Comparison of ENCODE assay signal across 17 mouse cellular contexts in genomic region chr4:100863861-100864428, GRCm38 (mm10).
A peak's percentile ranks its signal among the peaks of the same experiment; 100 is the strongest.
DNase-seq lines count a peak whose midpoint lies in the region; ATAC-seq and TF ChIP-seq lines count a peak whose summit lies in the region.
"Had no signal": no experiment of that assay in that cellular context is flagged by ENCODE, and none has a peak within 500 bp of the region (broad histone marks: within the 10 kb centered on the region; RNA-seq: fewer than 3 reads in every experiment).

No protein-coding gene starts in this region.

- 46% methylated on average over 15 of the region's 15 CpGs for WGBS in embryonic facial prominence, embryonic 11.5 days
- WGBS in embryonic facial prominence, embryonic 10.5 days: 61% methylated on average over 15 of the region's 15 CpGs
- WGBS in midbrain, embryonic 13.5 days: 60% methylated on average over 15 of the region's 15 CpGs
- WGBS in midbrain, embryonic 11.5 days: 59% methylated on average over 15 of the region's 15 CpGs
- WGBS in intestine, postnatal 0 days: 31% methylated on average over 15 of the region's 15 CpGs
- WGBS in stomach, embryonic 15.5 days: 26% methylated on average over 15 of the region's 15 CpGs

- H3K36me3 ChIP-seq in embryonic facial prominence, embryonic 11.5 days (replicated peaks; ENCODE audit: control insufficient read depth, insufficient read depth, low read depth, low read length): no peaks in the 10 kb centered on the region
- peaks cover 8% of the 10 kb centered on the region for H3K36me3 ChIP-seq in embryonic facial prominence, embryonic 10.5 days (replicated peaks)
- 0 out of 2 replicates have a peak, but pooled peaks cover 2% of the 10 kb centered on the region for H3K36me3 ChIP-seq in midbrain, embryonic 13.5 days
- 0 out of 2 replicates have a peak, but pooled peaks cover 2% of the 10 kb centered on the region for H3K36me3 ChIP-seq in midbrain, embryonic 11.5 days (ENCODE audit: control insufficient read depth, insufficient read depth, low read length)
- no peaks in the 10 kb centered on the region for H3K36me3 ChIP-seq in intestine, postnatal 0 days (ENCODE audit: control insufficient read depth, insufficient read depth)
- H3K36me3 ChIP-seq in stomach, embryonic 15.5 days: no peaks in the 10 kb centered on the region
- H3K36me3 ChIP-seq: forebrain, embryonic 15.5 days; hindbrain, embryonic 15.5 days had no signal

- H3K4me1 ChIP-seq in embryonic facial prominence, embryonic 11.5 days (ENCODE audit: control insufficient read depth, insufficient read depth, low read length): no peaks in the 10 kb centered on the region
- H3K4me1 ChIP-seq in embryonic facial prominence, embryonic 10.5 days: peaks cover 53% of the 10 kb centered on the region
- peaks cover 49% of the 10 kb centered on the region for H3K4me1 ChIP-seq in midbrain, embryonic 13.5 days (replicated peaks)
- H3K4me1 ChIP-seq in midbrain, embryonic 11.5 days (ENCODE audit: control insufficient read depth, insufficient read depth, low read length): peaks cover 41% of the 10 kb centered on the region
- 0 out of 2 replicates have a peak, but pooled peaks cover 6% of the 10 kb centered on the region for H3K4me1 ChIP-seq in intestine, postnatal 0 days (replicated peaks; ENCODE audit: control insufficient read depth, insufficient read depth, low read length)
- peaks cover 27% of the 10 kb centered on the region for H3K4me1 ChIP-seq in stomach, embryonic 15.5 days

- TF ChIP-seq CTCF in intestine, postnatal 0 days (IDR thresholded peaks at IDR 0.05; ENCODE audit: low read depth): no peak

- no peak; the same call in 1 of the 2 replicates for ATAC-seq in embryonic facial prominence, embryonic 11.5 days (replicated peaks; ENCODE audit: insufficient number of reproducible peaks, low FRiP score, low TSS enrichment, low read depth)
- ATAC-seq in midbrain, embryonic 13.5 days: no peak
- ATAC-seq in midbrain, embryonic 11.5 days (ENCODE audit: low FRiP score): no peak
- ATAC-seq in intestine, postnatal 0 days: peak; percentile 59
- ATAC-seq in stomach, embryonic 15.5 days (ENCODE audit: insufficient read depth, low FRiP score, low read depth): peak; percentile 42; the same call in 1 of the 2 replicates
- ATAC-seq: forebrain, embryonic 15.5 days had no signal

- H3K9me3 ChIP-seq in embryonic facial prominence, embryonic 11.5 days (replicated peaks; ENCODE audit: control insufficient read depth, low read length): no peaks in the 10 kb centered on the region
- H3K9me3 ChIP-seq in embryonic facial prominence, embryonic 10.5 days: no peaks in the 10 kb centered on the region
- no peaks in the 10 kb centered on the region for H3K9me3 ChIP-seq in midbrain, embryonic 13.5 days
- H3K9me3 ChIP-seq in midbrain, embryonic 11.5 days (ENCODE audit: control insufficient read depth, low read length): no peaks in the 10 kb centered on the region
- H3K9me3 ChIP-seq in intestine, postnatal 0 days (ENCODE audit: control insufficient read depth): no peaks in the 10 kb centered on the region
- H3K9me3 ChIP-seq in stomach, embryonic 15.5 days: no peaks in the 10 kb centered on the region
- H3K9me3 ChIP-seq: forebrain, embryonic 15.5 days; hindbrain, embryonic 15.5 days had no signal

- H3K27me3 ChIP-seq in embryonic facial prominence, embryonic 11.5 days (ENCODE audit: control insufficient read depth, insufficient read depth, low read length): no peaks in the 10 kb centered on the region
- H3K27me3 ChIP-seq in embryonic facial prominence, embryonic 10.5 days (replicated peaks; ENCODE audit: low read depth, poor library complexity, severe bottlenecking): no peaks in the 10 kb centered on the region
- no peaks in the 10 kb centered on the region for H3K27me3 ChIP-seq in midbrain, embryonic 13.5 days
- H3K27me3 ChIP-seq in midbrain, embryonic 11.5 days (ENCODE audit: control insufficient read depth, insufficient read depth, low read length): no peaks in the 10 kb centered on the region
- H3K27me3 ChIP-seq in intestine, postnatal 0 days (replicated peaks; ENCODE audit: control insufficient read depth, insufficient read depth, low read length): no peaks in the 10 kb centered on the region
- no peaks in the 10 kb centered on the region for H3K27me3 ChIP-seq in stomach, embryonic 15.5 days (replicated peaks)
- H3K27me3 ChIP-seq: forebrain, embryonic 15.5 days; hindbrain, embryonic 15.5 days had no signal

- H3K4me2 ChIP-seq in embryonic facial prominence, embryonic 11.5 days (ENCODE audit: low read depth, low read length): peak overlapping the region; percentile 15
- H3K4me2 ChIP-seq in midbrain, embryonic 13.5 days (replicated peaks): no peak overlapping the region
- no peak overlapping the region for H3K4me2 ChIP-seq in midbrain, embryonic 11.5 days
- H3K4me2 ChIP-seq in intestine, postnatal 0 days (replicated peaks; ENCODE audit: low read depth): peak overlapping the region; percentile 37
- 0 out of 2 replicates have a peak overlapping the region, but pooled peaks have one; percentile 11 for H3K4me2 ChIP-seq in stomach, embryonic 15.5 days
- H3K4me2 ChIP-seq: forebrain, embryonic 15.5 days; hindbrain, embryonic 15.5 days had no signal

- H3K4me3 ChIP-seq in embryonic facial prominence, embryonic 11.5 days (ENCODE audit: low read depth, low read length): no peak overlapping the region
- no peak overlapping the region for H3K4me3 ChIP-seq in embryonic facial prominence, embryonic 10.5 days
- H3K4me3 ChIP-seq in midbrain, embryonic 13.5 days (replicated peaks): no peak overlapping the region
- H3K4me3 ChIP-seq in midbrain, embryonic 11.5 days (ENCODE audit: low read depth, low read length): no peak overlapping the region
- no peak overlapping the region for H3K4me3 ChIP-seq in intestine, postnatal 0 days (ENCODE audit: low read depth, low read length)
- no peak overlapping the region for H3K4me3 ChIP-seq in stomach, embryonic 15.5 days (replicated peaks)
- H3K4me3 ChIP-seq: erythroblast, embryonic 14.5 days; forebrain, embryonic 15.5 days; hindbrain, embryonic 15.5 days; layer of hippocampus, adult 2 months had no signal

- DNase-seq in embryonic facial prominence, embryonic 11.5 days (ENCODE audit: low spot score): no peak
- no peak for DNase-seq in embryonic facial prominence, embryonic 10.5 days (ENCODE audit: low spot score)
- DNase-seq in midbrain, embryonic 11.5 days (ENCODE audit: low spot score, missing footprints): no peak
- DNase-seq in spleen, postnatal 4 days (ENCODE audit: low spot score in 2 of 2): no peak
- DNase-seq in Muller cell, postnatal 12 days (ENCODE audit: inconsistent ontology term): no peak
- DNase-seq: cerebellum, adult 2 months; gastrocnemius, postnatal 14 days; heart, postnatal 14 days; kidney, adult 9 months; right cerebral cortex, postnatal 4 days had no signal

- no peak overlapping the region; the same call in 1 of the 2 replicates for H3K27ac ChIP-seq in embryonic facial prominence, embryonic 11.5 days (replicated peaks; ENCODE audit: low read depth, low read length)
- H3K27ac ChIP-seq in embryonic facial prominence, embryonic 10.5 days (replicated peaks): no peak overlapping the region; the same call in 1 of the 2 replicates
- H3K27ac ChIP-seq in midbrain, embryonic 13.5 days: no peak overlapping the region
- no peak overlapping the region for H3K27ac ChIP-seq in midbrain, embryonic 11.5 days (ENCODE audit: low read depth, low read length)
- H3K27ac ChIP-seq in intestine, postnatal 0 days (ENCODE audit: low read depth, low read length): no peak overlapping the region
- peak overlapping the region; percentile 62; the same call in 1 of the 2 replicates for H3K27ac ChIP-seq in stomach, embryonic 15.5 days
- H3K27ac ChIP-seq: forebrain, embryonic 15.5 days; hindbrain, embryonic 15.5 days; layer of hippocampus, adult 2 months had no signal

- H3K9ac ChIP-seq in embryonic facial prominence, embryonic 11.5 days (replicated peaks; ENCODE audit: low read length): no peak overlapping the region
- H3K9ac ChIP-seq in midbrain, embryonic 13.5 days (replicated peaks): 0 out of 2 replicates have a peak overlapping the region, but pooled peaks have one; percentile 6
- H3K9ac ChIP-seq in midbrain, embryonic 11.5 days (ENCODE audit: low read length): no peak overlapping the region
- H3K9ac ChIP-seq in intestine, postnatal 0 days (ENCODE audit: low read depth, low read length): no peak overlapping the region
- H3K9ac ChIP-seq in stomach, embryonic 15.5 days: no peak overlapping the region
- H3K9ac ChIP-seq: forebrain, embryonic 15.5 days; hindbrain, embryonic 15.5 days had no signal

Comparison
In these comparisons a context has a peak if more than half of its experiments do, and no peak if none do; other contexts are left out.
1. ATAC-seq: peak in intestine, postnatal 0 days (single experiment) and stomach, embryonic 15.5 days (single experiment); none in embryonic facial prominence, embryonic 11.5 days (single experiment), midbrain, embryonic 13.5 days (single experiment) and midbrain, embryonic 11.5 days (single experiment).
2. H3K4me2 ChIP-seq: peak in embryonic facial prominence, embryonic 11.5 days (single experiment), intestine, postnatal 0 days (single experiment) and stomach, embryonic 15.5 days (single experiment); none in midbrain, embryonic 13.5 days (single experiment) and midbrain, embryonic 11.5 days (single experiment).